Mouse (Mus musculus) stomach, postnatal 0 days (tissue): Measurements from ENCODE around the gene Rnf135.

Experiments
- CTCF ChIP-seq: IDR thresholded peaks from 2 replicates; pipeline ENCODE4 v1.5.1; 2016; ENCODE audit warnings: antibody characterized with exemption, low read depth, mild to moderate bottlenecking, moderate library complexity
- EP300 ChIP-seq: optimal IDR thresholded peaks from 2 replicates; pipeline ENCODE3; 2016; ENCODE audit warnings: antibody characterized with exemption

DNA sequence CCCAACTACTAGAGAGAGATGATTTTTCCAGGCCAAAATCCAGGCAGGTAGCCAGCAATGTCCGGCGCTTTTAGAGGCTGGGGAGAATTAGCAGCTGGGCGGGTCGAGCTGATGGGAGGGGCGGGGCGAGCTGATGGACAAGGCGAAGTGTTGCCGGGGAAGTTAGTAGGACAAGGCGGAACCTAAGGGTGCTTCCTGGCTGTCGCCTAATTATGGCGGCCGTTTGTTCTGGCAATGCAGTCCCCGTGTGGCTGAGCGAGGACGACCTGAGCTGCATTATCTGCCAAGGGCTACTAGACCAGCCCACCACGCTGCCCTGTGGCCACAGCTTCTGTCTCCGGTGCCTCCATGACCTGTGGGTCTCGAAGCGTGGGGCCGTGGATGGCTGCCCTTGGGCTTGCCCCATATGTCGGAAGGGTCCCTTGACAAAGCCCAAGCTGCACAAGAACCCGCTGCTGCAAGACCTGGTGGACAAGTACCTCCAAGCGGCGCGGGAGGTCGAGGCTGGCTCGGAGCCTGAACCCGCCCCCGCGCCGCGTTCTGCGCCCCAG, at the start of gene Rnf135:
- no peak for TF ChIP-seq CTCF
- TF ChIP-seq EP300 = no peak
